Mouse (Mus musculus): ENCODE data around the gene Wnk4. TPM values are rescaled to one million over a fixed set of nuclear protein-coding genes. Genes with fewer than 3 reads are reported as not detected.

The Wnk4 gene
- polyA plus RNA-seq, 1 experiment from 2014 or later: 13.7 TPM

DNA sequence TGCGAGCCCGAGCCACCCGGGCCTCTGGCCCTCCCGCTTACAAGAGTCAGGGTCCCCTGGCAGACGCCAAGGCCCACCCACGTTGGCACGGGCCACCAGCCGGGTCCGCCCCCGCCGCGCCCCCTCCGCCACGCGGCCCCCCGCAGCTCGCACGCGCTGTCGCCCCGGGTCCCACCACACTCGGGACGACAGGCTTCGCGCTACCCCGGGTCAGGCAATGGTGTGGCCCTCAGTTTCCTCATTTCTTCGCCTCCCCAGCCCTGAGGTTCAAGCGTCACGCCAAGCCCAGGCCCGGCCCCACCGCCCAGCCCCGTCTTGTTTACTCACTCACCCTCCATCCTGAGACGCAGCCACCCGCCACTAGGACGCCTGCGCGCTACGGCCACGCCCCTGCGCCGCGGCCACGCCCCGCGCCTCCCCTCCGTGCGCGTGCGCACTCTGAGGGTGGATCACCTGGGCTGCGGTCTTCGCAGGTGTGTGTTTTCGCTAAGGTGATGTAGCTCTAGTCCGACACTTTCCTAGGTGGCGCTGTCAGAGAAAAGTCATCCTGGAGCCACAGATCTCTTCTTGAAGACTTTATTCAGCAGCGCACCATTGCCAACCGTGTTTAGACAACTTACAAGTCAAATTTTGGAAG lies 34.2 kb upstream of the Wnk4 start, which contains the start of gene Ezh1:
Gene Ezh1, minus strand, starts transcription at position 399 of the 637 bp plus-strand sequence.
- H3K27ac ChIP-seq (ENCODE audit: low read depth, low read length): peak within 1 kb of the TSS; percentile 23; the same call in 1 of the 2 replicates
- 0 out of 2 replicates have a peak, but pooled peaks cover 2% of the 10 kb centered on the region for H3K36me3 ChIP-seq (ENCODE audit: control insufficient read depth, insufficient read depth, low read length)
- ATAC-seq (replicated peaks; ENCODE audit: insufficient number of reproducible peaks, low FRiP score, low TSS enrichment): peak; percentile 84
- peaks cover 2% of the 10 kb centered on the region; the same call in 1 of the 2 replicates for H3K4me1 ChIP-seq (ENCODE audit: control insufficient read depth, insufficient read depth, low read length)
- H3K4me2 ChIP-seq: peak within 1 kb of the TSS; percentile 91
- H3K9ac ChIP-seq (ENCODE audit: low read depth, low read length): peak within 1 kb of the TSS; percentile 82
- peak within 1 kb of the TSS; percentile 90 for H3K4me3 ChIP-seq (ENCODE audit: low read depth, low read length)
- H3K27me3 ChIP-seq (ENCODE audit: control insufficient read depth, insufficient read depth, low read length): 0 out of 2 replicates have a peak, but pooled peaks cover 4% of the 10 kb centered on the region
- no peaks in the 10 kb centered on the region for H3K9me3 ChIP-seq (replicated peaks; ENCODE audit: control insufficient read depth, low read length)
- 2% methylated on average over 55 of the region's 56 CpGs for WGBS (ENCODE audit: insufficient replicate concordance)

- H3K27ac ChIP-seq (ENCODE audit: low read depth, low read length): peak overlapping the region; percentile 92; the same call in 1 of the 2 replicates
- no peak overlapping the region for H3K4me2 ChIP-seq
- no peak overlapping the region for H3K4me3 ChIP-seq (ENCODE audit: low read depth, low read length)
- no peaks in the 10 kb centered on the region for H3K36me3 ChIP-seq (ENCODE audit: control insufficient read depth, insufficient read depth, low read length)
- ATAC-seq (replicated peaks; ENCODE audit: insufficient number of reproducible peaks, low FRiP score, low TSS enrichment): no peak
- 0 out of 2 replicates have a peak, but pooled peaks cover 4% of the 10 kb centered on the region for H3K27me3 ChIP-seq (ENCODE audit: control insufficient read depth, insufficient read depth, low read length)
- no peaks in the 10 kb centered on the region for H3K9me3 ChIP-seq (replicated peaks; ENCODE audit: control insufficient read depth, low read length)
- H3K9ac ChIP-seq (ENCODE audit: low read depth, low read length): no peak overlapping the region
- peaks cover 10% of the 10 kb centered on the region for H3K4me1 ChIP-seq (ENCODE audit: control insufficient read depth, insufficient read depth, low read length)
- 20% methylated on average over 8 of the region's 8 CpGs for WGBS (ENCODE audit: insufficient replicate concordance)
Observed at GRCm38 (mm10) chr11:101229361-101229900, 30.9 kb upstream of the Wnk4 start.

DNA sequence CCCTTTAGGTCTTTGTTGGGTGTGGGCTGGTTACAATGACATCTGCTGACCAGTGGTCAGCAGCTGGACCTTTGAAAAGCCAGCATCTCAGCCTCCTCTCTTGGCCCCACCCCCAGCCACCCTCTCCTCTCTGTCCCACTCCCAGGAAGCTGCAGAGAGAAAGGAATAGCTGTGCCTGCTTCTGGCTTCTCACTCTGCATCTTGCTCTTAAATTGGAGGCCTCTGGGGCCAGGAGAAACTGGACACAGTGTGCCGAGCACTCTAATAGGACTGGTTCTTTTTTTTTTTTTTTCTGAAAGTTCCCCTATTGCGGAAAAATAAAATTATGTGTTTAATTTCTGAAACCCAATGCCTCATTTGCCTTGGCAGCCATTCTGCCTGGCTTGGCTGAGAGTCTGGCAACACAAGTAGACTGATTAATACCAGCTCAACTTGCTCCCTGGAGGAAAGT lies 30.3 kb upstream of the Wnk4 start:
- H3K27me3 ChIP-seq (ENCODE audit: control insufficient read depth, insufficient read depth, low read length): 0 out of 2 replicates have a peak, but pooled peaks cover 4% of the 10 kb centered on the region
- 46% methylated on average over 2 of the region's 2 CpGs for WGBS (ENCODE audit: insufficient replicate concordance)
- no peak overlapping the region for H3K4me3 ChIP-seq (ENCODE audit: low read depth, low read length)
- ATAC-seq (replicated peaks; ENCODE audit: insufficient number of reproducible peaks, low FRiP score, low TSS enrichment): no peak
- H3K9ac ChIP-seq (ENCODE audit: low read depth, low read length): no peak overlapping the region
- H3K9me3 ChIP-seq (replicated peaks; ENCODE audit: control insufficient read depth, low read length): no peaks in the 10 kb centered on the region
- peaks cover 10% of the 10 kb centered on the region for H3K4me1 ChIP-seq (ENCODE audit: control insufficient read depth, insufficient read depth, low read length)
- no peaks in the 10 kb centered on the region for H3K36me3 ChIP-seq (ENCODE audit: control insufficient read depth, insufficient read depth, low read length)
- peak overlapping the region; percentile 92 for H3K27ac ChIP-seq (ENCODE audit: low read depth, low read length)
- no peak overlapping the region for H3K4me2 ChIP-seq

DNA sequence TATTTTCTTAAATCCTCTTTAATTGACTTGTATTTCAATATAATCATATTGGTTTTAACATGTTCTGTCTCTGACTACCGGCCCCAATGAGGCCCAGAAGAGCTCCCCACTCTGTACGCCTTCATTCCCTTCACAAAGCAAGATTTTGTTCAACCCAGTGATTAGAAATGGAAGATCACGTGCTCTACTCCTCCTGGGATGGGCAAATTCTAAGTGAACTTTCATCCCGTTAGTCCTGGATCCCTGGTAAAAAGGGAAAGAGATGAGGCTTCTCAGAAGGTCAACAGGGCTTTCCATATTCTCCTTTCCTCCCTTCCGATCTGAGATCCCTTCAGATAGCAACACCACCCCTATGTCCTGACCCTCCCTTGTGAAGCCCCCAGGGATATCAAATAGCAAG lies 29.8 kb upstream of the Wnk4 start:
- no peak overlapping the region for H3K9ac ChIP-seq (ENCODE audit: low read depth, low read length)

GRCm38 (mm10) chr11:101230991-101231871 lies 29.1 kb upstream of the Wnk4 start:
- H3K9me3 ChIP-seq (replicated peaks; ENCODE audit: control insufficient read depth, low read length): no peaks in the 10 kb centered on the region
- H3K36me3 ChIP-seq (ENCODE audit: control insufficient read depth, insufficient read depth, low read length): no peaks in the 10 kb centered on the region
- H3K27ac ChIP-seq (ENCODE audit: low read depth, low read length): peak overlapping the region; percentile 92
- 9% methylated on average over 18 of the region's 18 CpGs for WGBS (ENCODE audit: insufficient replicate concordance)
- 0 out of 2 replicates have a peak overlapping the region, but pooled peaks have one; percentile 8 for H3K4me3 ChIP-seq (ENCODE audit: low read depth, low read length)
- 0 out of 2 replicates have a peak, but pooled peaks have one; percentile 27 for ATAC-seq (replicated peaks; ENCODE audit: insufficient number of reproducible peaks, low FRiP score, low TSS enrichment)
- H3K4me1 ChIP-seq (ENCODE audit: control insufficient read depth, insufficient read depth, low read length): peaks cover 8% of the 10 kb centered on the region
- H3K9ac ChIP-seq (ENCODE audit: low read depth, low read length): peak overlapping the region; percentile 16
- peak overlapping the region; percentile 53 for H3K4me2 ChIP-seq
- 0 out of 2 replicates have a peak, but pooled peaks cover 4% of the 10 kb centered on the region for H3K27me3 ChIP-seq (ENCODE audit: control insufficient read depth, insufficient read depth, low read length)

More for the DNA sequence above, 29.8 kb upstream of the Wnk4 start:
- ATAC-seq (replicated peaks; ENCODE audit: insufficient number of reproducible peaks, low FRiP score, low TSS enrichment): no peak
- H3K27ac ChIP-seq (ENCODE audit: low read depth, low read length): peak overlapping the region; percentile 92
- H3K4me1 ChIP-seq (ENCODE audit: control insufficient read depth, insufficient read depth, low read length): peaks cover 8% of the 10 kb centered on the region
- no peaks in the 10 kb centered on the region for H3K36me3 ChIP-seq (ENCODE audit: control insufficient read depth, insufficient read depth, low read length)
- no peaks in the 10 kb centered on the region for H3K9me3 ChIP-seq (replicated peaks; ENCODE audit: control insufficient read depth, low read length)
- H3K4me2 ChIP-seq: peak overlapping the region; percentile 53; the same call in 1 of the 2 replicates
- no peak overlapping the region for H3K4me3 ChIP-seq (ENCODE audit: low read depth, low read length)
- 23% methylated on average over 5 of the region's 5 CpGs for WGBS (ENCODE audit: insufficient replicate concordance)
- 0 out of 2 replicates have a peak, but pooled peaks cover 4% of the 10 kb centered on the region for H3K27me3 ChIP-seq (ENCODE audit: control insufficient read depth, insufficient read depth, low read length)

DNA sequence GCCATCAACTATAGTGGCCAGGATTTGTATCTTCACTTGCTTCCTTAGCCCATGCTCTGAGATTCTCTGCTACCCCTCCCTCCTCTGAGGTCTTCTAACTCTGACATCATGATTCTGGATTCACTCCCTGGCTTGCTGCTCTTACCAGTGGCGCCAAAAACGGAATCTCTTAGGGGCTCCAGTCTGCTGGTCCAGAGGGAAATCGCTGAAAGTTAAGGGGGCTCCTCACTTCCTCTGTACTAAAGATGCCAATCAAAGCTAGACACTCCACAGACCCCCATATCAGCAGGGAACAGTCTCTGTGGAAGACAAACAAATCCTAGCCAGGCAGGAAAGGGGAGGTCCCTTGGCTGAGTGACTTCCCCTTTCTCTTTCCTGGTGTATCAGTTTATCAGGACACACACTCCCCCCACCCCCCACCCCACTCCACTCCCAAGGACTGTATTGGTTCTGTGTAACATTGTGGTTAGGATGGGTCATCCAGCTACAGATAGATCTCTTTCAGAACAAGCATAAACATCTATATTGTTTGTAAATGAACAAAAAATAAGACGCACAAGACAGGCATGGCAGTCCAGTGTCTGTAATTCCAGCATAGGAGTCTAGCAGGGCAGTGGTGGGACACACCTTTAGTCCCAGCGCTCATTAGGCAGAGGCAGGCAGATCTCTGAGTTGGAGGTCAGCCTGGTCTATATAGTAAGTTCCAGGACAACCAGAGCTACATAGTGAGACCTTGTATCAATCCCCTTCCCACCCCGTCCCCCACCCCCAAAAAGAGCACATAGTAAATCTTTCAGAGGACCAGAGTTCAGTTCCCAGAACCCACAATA lies 28.1 kb upstream of the Wnk4 start:
- peaks cover 8% of the 10 kb centered on the region for H3K4me1 ChIP-seq (ENCODE audit: control insufficient read depth, insufficient read depth, low read length)
- H3K9me3 ChIP-seq (replicated peaks; ENCODE audit: control insufficient read depth, low read length): no peaks in the 10 kb centered on the region
- H3K27ac ChIP-seq (ENCODE audit: low read depth, low read length): peak overlapping the region; percentile 92
- peak overlapping the region; percentile 16; the same call in 1 of the 2 replicates for H3K9ac ChIP-seq (ENCODE audit: low read depth, low read length)
- H3K4me2 ChIP-seq: peak overlapping the region; percentile 53
- 37% methylated on average over 6 of the region's 6 CpGs for WGBS (ENCODE audit: insufficient replicate concordance)
- peak; percentile 81 for ATAC-seq (replicated peaks; ENCODE audit: insufficient number of reproducible peaks, low FRiP score, low TSS enrichment)
- H3K27me3 ChIP-seq (ENCODE audit: control insufficient read depth, insufficient read depth, low read length): 0 out of 2 replicates have a peak, but pooled peaks cover 4% of the 10 kb centered on the region
- H3K36me3 ChIP-seq (ENCODE audit: control insufficient read depth, insufficient read depth, low read length): no peaks in the 10 kb centered on the region
- H3K4me3 ChIP-seq (ENCODE audit: low read depth, low read length): no peak overlapping the region

- Histone ChIP-seq H3K36me3 (ENCODE audit: control insufficient read depth, insufficient read depth, low read length) (no peaks in the 10 kb centered on the region), H3K27ac (ENCODE audit: low read depth, low read length) (no peak overlapping the region), H3K9me3 (replicated peaks; ENCODE audit: control insufficient read depth, low read length) (no peaks in the 10 kb centered on the region), H3K27me3 (ENCODE audit: control insufficient read depth, insufficient read depth, low read length) (0 out of 2 replicates have a peak, but pooled peaks cover 4% of the 10 kb centered on the region), H3K4me2 (no peak overlapping the region), H3K4me3 (ENCODE audit: low read depth, low read length) (no peak overlapping the region), H3K4me1 (ENCODE audit: control insufficient read depth, insufficient read depth, low read length) (peaks cover 8% of the 10 kb centered on the region), H3K9ac (ENCODE audit: low read depth, low read length) (no peak overlapping the region)
- WGBS (ENCODE audit: insufficient replicate concordance): 71% methylated on average over 1 of the region's 1 CpGs
- no peak for ATAC-seq (replicated peaks; ENCODE audit: insufficient number of reproducible peaks, low FRiP score, low TSS enrichment)
Observed at GRCm38 (mm10) chr11:101233240-101233639, 27.1 kb upstream of the Wnk4 start.
